Mouse (Mus musculus) heart, postnatal 25 days (tissue): ENCODE data around the gene Stpg3. TPM values are rescaled to one million over a fixed set of nuclear protein-coding genes. Genes with fewer than 3 reads are reported as not detected.
A peak's percentile ranks its signal among the peaks of the same experiment; 100 is the strongest.

Experiments
- DNase-seq: peaks from one replicate; pipeline ENCODE4 v3.0.0; 2022; ENCODE audit warnings: low spot score
- intact Hi-C: fragments of 180-260 bp; cut with DNase I; formaldehyde crosslinking; loops from one replicate; pipeline ENCODE4 v1.15.1; 2025
- total RNA-seq, 2 experiments: library from RNA; stranded (reverse); gene quantifications; 2 replicates each; pipeline ENCODE4 v1.2.3; 2021

Stpg3 gene
- total RNA-seq, 2 experiments from 2014 or later, result not detected

DNA sequence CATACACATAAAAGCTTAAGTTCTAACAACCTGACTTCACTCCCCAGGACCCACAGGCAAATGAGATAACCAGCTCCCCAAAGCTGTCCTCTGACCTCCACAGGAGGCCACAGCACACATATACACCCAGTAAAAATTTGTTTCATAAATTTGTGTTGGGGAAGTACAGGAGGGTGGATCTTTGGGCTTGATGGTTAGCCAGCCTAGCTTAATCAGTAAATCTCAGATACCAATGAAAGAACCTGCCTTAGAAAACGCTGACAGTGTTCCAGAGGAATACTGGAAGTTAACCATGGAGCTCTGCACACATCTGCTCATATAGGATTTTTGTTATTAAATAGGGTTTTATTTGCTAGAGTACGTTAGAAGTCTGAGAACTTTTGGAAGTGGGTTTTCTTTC is 3.2 kb upstream of the Stpg3 start:
- DNase-seq, result no peak
- intact Hi-C loops, result no loop called here

DNA sequence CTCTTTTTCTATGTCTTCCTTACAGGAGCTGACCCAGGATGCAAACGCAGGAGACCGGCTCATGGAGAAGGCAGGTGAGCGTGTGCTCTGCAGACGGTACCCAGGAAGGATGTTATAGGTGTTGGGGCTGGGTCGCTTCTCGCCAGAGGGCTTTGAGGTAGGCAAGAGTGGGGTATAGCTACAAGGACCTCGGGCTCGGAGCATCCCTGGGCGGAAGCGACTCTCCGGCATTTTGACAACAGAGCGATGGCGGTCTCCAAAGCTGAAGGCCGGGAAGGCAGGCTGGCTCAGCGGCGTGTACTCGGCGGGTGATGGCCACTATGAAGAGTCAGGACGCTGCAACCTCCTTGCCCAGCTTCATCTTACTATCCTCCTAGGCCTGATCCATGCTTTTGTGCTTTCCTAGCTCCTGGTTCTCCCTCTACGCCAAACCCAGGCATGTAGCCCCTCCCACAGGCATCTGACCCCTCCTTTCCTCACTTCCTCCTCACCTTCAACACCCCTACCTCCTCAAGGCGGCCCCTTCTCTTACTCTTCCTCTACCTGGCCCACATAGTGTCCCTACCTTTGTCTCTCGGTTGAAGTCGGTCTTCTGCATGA is 1.1 kb downstream of the Stpg3 start:
- intact Hi-C loops, result no loop called here
- DNase-seq, result no peak

DNA sequence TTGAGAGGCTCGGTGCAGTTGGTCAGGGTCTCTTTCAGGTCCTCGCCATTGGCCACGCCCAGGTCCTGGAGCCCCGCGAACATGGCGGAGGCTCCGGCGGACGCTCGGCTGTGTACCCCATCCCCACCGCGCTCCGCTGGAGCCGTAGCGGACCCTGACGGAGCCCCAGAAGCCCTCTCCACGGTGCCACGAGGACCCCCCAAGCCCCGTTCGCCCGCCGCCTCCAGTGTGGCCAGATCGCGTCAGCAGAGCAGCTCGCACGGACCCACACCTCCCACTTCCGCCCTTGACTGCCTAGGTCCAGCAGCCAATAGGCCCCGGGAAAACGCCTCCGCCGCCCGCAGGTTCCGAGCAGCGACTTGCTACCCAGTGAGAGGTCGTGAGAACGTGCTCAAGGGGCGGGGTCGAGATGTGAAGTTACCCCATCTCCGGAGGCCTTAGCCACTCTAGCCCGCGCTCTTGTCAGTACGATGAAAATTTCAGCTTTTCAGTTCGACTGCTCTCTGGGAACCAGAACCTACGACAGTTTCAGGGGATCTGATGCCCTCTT is 3.2 kb downstream of the Stpg3 start, which contains the start of gene Nelfb:
Gene Nelfb (minus strand): TSS at position 369 of the 550 bp plus-strand sequence.
- DNase-seq, result peak; percentile 84
- intact Hi-C loops, result loop anchor here (2.0 kb wide), 1 partner anchor 14 kb away; the partner anchor contains the start of gene Tubb4b

DNA sequence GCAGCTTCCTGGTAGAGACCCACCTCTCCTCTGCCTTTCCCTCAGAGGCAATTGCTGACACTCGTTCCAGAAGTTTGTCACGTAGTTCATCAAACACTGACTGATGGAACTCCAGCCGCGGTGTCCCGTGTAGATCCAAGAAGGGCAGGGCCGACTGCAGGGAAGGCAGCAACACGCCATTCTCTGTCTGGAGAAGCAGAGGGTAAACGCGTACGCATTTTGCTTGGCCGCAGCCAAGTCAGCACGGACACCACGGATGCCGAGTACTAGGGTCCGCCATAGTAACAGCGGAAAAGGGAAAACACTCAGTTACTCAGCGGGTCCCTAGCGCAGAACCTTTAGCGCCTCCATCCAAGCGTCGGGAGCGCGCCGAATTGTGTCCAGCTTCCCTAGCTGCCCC is 3.8 kb downstream of the Stpg3 start:
- intact Hi-C loops, result loop anchor here (2.0 kb wide), 1 partner anchor 14 kb away; the partner anchor contains the start of gene Tubb4b
- no peak for DNase-seq

DNA sequence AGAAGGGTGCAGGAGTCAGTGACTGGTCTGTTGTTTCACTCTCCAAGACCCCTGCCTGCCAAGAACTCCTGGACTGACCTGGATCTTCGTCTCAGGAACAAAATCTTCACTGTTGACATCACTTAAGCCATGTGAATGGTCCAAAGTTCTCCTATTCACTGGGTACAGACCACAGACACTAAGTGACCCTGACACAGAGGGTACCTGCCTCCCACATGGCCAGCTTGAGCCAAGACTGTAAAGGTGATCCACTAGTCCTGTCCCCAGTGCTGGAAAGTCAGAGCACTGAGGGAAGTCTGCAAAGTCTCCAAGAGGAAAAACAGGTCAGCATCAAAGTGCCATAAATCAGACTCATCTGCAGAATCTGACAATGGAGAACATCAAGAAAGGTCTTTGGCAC is 6.8 kb downstream of the Stpg3 start:
- intact Hi-C loops, result no loop called here
- DNase-seq, result no peak

DNA sequence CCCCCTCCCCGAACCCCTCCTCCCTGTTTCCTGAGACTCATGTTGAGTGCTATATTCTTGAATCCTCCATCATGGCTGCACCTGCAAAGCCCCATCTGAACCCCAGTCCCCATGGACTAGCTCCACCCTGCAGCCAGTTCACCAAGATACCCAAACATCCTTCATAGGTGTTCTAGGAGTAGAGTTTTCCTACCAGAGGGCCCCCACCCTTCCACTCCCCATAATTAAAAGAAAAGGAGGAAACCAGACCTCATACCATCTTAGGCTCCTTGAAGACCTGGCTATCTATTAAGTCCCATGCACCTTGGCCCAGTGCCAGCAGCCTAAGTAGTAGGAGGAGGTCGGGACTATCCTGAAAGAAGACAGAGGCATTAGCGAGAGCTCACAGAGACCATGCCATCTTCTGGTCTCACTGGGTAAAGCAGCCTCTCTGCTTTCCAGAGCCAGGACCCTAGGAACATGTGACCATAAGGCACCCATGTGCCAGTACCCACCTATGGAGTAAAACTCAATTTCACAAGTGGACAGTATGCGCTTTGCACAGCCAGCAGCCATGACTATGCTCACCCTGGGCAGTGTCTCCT is 10.7 kb downstream of the Stpg3 start:
- intact Hi-C loops, result no loop called here
- no peak for DNase-seq

DNA sequence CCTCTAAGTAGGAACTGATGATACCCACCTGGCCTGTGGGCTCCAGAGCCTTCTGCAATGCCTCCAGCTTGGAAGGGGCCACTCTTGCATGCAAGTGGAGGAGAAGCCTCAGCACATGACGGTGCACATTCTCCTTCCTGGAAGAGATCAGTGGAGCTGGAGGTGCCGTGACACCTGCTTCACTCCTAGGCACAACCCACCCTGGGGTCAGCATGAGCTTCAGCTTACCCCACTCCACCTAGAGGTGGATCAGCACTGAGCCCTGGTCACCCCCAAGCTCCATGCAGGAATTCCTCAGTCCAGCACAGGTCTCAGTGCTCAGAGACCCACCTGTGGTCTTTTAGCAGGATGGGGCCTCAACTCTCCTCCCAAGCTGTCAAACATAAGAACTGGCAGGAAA is 13.8 kb downstream of the Stpg3 start:
- intact Hi-C loops, result no loop called here

DNA sequence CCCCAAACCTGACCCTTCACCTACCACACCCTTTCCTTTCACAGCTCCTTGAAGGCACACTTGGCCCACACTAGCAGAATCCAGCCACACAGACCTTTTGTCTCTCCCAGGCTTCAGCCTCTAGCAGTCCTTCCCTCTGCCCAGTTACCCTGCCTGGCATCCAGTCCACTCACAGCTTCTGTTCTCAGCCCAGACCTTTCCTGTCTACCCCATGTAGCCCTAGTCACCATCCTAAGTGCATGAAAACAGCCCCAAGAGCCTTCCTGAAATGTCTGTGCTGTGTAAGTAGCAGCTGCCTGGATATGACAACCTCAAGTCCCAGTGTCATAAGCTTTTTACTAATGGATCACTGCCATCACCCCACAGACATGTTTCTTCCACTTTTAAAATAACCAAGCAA is 16.5 kb downstream of the Stpg3 start:
- no peak for DNase-seq
- intact Hi-C loops, result no loop called here

More for the DNA sequence above, 13.8 kb downstream of the Stpg3 start:
- no peak for DNase-seq

DNA sequence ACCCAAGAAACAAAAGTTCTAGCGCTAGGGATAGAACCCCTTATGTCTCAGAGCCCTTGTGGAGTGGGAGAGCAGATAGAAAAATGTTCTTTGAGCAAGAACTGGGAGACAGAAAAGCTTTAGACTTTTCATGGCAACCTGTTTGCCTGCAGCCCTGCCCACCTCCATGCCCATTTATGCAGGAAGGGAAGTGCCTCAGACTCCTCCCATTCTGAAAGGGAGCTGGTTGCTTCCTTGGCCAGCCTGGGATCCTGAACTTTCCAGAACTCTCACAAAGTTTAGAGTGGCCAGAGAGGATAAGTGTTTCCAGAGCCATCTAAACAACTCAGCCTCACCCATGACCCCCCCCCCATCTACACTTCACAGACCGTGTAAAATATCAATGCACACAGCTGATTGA is 17.2 kb downstream of the Stpg3 start:
- intact Hi-C loops, result no loop called here
- no peak for DNase-seq

DNA sequence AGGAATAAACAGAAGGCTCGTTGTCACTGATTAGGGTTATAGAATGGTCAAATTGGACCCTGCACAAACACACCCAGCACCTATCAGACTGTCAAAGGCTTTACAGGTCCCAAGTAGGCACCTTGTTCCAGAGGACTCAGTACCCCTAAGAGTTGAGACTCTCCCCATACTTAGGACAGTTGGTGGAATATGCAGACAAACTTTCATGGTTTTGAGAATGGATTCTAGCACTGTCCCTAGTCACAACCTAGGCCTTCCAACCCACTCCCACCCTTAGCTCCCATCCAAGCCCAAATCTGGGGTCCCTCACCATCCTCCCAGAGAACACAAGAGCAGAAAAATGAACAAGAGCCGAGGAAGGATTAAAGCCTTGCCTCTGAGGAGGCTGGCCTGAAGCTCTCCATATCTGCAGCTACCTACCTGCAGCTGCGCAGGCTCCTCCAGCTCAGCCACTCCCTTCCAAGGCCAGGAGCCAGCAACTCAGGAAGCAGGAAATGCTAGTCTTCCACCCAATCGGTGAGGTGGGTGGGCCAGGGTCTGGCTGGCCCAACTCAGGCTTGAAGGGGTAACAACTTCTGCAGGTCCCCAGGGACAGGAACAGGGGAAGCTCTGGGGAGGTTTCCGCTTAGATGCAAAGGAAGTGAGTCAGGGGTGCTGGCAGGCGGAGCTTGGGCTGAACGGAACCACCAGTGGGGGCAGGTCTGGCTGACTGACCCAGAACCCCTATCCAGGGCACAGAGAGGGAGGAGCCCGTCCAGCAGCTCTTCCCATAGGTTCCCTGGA is 18.1 kb downstream of the Stpg3 start, which contains the start of gene Tor4a:
Gene Tor4a (minus strand): TSS at position 715 of the 783 bp plus-strand sequence.
- intact Hi-C loops, result no loop called here

DNA sequence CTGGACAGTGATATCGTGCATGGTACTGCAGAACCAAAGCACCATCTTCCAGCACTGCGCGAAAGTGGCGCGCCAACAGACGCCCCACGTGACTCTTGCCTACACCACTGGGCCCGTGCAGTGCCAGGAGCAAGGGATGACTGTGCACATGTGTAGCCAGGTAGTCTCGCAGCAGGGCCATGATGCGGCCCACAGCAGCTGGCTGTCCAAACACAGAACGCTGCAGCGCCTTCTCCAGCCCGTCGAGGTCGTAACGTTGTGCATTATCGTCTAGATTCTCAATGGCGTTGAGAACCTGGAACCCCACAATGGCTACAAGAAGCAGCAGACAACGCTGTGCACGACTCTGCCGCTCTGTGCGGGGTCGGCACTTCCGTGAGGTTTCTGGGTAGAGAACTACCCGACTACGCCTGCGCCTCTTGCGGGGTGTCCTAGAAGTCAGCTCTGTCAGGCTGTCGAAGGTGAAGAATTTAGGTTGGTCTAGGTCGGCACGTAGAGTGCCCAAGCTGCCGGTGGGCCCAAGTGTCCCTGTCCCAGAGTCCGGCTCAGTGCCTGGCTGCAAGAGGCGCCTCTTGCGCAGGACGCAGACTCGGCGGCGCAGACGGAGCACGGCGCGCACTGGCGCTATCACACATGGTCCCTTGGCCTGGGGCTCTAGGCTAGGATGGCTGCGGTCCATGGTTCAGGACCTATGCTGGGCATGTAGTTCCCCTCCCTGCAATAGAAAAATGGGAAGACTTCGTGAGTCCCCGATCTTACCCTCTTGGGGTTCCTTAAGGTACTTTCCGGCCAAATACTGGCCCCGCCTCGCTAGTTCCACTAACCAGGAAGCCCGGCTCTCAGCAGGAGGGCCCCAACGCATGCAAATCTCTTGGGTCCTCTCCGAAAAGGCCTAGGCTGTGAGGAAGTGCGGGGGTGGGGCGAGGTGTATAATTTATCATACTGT is 19.0 kb downstream of the Stpg3 start:
- intact Hi-C loops, result no loop called here
- peak; percentile 60 for DNase-seq

More for the DNA sequence above, 18.1 kb downstream of the Stpg3 start, which contains the start of gene Tor4a:
- DNase-seq, result peak; percentile 88

DNA sequence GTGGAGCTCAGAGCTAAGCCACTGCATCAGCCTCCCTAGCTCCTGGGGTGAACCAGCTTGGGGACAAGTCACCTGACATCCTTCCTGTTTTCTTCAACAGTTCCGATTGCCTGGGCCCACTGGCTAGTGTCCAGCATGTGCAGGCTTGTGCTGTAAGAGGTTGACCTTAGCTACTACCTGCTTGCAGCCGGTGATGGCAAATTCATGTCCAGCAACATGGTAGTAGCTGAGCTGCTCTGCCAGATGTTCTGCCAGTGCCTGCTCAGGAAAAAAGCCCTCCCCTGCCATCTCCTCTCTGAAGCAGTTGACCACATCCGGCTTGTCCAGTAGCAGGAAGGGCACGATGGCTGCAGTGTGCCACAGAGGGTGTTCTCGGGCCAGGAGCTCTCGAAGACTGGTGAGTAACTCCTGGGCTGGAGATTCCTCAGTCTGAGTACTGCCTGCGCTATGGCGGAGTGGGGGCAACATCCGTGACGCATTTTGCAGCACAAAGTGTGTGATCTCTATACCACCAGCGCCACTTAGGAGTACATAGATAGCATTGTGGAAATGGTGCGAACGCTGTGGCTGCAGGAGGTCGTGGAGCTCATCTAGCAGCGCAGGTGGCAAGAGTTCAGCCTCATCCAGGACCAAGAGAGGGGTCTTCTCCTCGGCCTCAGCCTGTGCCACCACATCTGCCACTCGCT is 19.8 kb downstream of the Stpg3 start:
- intact Hi-C loops, result loop anchor here (5.0 kb wide), 1 partner anchor 133 kb away; no protein-coding TSS in a partner anchor
- no peak for DNase-seq

DNA sequence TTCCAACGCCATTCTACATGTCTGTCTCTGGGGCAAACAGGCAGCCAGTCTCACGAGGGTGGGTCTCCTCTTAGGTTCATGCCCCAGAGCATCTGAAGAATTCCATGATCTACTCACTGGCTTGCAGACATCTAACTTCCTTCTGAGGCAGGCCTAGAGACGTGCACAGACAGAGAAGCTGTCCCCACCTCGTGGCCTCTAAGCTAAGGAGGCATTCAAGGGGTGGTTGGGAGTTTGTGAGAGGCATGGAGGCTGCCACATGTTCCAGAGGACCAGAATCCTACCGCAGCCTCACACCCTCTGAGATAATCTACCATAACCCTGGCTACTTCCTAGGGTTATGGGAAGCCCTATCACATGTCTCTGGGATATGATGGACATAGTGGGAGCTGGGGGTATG is 20.4 kb downstream of the Stpg3 start:
- DNase-seq, result no peak
- intact Hi-C loops, result loop anchor here (5.0 kb wide), 1 partner anchor 133 kb away; no protein-coding TSS in a partner anchor

DNA sequence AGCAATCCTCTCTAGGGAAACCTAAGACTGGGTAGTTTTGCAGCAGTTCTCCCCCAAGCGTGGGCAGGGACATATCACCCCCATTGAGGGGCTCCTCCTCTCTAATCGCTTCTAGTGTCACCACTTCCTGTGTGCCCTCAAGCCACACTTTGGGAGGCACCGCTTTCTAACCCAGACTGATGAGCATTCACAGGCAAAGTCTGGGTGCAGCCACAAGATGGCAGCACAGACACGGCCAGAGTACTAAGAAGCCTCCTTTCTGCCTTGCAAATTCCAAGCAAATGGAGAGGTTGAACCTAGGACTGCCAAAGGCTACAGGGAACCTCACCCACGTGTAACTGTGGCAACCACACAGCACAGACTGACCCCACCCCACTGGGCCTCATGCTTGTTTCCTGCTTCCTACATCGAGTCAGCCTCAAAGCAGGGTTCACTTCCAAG is 21.1 kb downstream of the Stpg3 start:
- intact Hi-C loops, result loop anchor here (1.0 to 5.0 kb wide), 4 partner anchors 35 to 134 kb away; partner anchors contain the start of gene Tmem203
- peak; percentile 76 for DNase-seq

DNA sequence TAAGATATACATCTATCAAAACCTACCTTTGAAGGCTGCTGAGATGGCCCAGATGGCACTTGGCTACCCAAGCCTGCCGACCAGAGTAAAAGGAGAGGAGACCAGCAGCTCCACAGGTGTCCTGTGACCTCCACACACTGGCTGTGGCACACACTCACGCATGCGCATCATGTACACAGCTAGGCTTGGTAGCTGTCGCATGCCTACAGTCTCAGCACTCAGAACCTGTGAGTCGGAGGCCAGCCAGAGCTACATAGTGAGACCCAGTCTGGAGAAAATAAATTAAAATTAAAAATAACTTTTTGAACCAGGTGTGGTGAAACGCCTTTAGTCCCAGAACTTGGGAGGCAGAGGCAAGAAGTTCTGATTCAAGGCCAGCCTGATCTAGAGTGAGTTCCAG is 26.6 kb downstream of the Stpg3 start:
- no peak for DNase-seq
- intact Hi-C loops, result loop anchor here (10.0 kb wide), 1 partner anchor 223 kb away; the partner anchor contains the start of gene Dph7

DNA sequence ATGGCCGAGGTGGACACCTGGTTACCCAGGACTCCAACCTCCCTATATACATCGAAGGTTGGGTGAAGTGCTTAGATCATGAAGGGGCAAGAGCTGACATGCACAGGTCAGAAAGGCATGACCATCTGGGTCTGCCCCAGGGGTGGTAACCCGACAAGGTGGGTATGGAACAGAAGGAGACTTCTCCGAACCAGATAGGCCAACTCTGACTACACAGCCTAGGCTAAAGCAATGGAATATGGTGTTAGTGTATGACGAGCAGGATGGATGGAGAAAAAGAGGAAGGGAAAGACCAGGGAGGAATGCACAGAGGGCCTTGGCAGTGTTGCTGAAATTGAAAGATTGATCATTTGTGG is 27.9 kb downstream of the Stpg3 start:
- intact Hi-C loops, result loop anchor here (1.0 to 10.0 kb wide), 2 partner anchors 58 to 222 kb away; partner anchors contain the start of gene Dph7
- no peak for DNase-seq

DNA sequence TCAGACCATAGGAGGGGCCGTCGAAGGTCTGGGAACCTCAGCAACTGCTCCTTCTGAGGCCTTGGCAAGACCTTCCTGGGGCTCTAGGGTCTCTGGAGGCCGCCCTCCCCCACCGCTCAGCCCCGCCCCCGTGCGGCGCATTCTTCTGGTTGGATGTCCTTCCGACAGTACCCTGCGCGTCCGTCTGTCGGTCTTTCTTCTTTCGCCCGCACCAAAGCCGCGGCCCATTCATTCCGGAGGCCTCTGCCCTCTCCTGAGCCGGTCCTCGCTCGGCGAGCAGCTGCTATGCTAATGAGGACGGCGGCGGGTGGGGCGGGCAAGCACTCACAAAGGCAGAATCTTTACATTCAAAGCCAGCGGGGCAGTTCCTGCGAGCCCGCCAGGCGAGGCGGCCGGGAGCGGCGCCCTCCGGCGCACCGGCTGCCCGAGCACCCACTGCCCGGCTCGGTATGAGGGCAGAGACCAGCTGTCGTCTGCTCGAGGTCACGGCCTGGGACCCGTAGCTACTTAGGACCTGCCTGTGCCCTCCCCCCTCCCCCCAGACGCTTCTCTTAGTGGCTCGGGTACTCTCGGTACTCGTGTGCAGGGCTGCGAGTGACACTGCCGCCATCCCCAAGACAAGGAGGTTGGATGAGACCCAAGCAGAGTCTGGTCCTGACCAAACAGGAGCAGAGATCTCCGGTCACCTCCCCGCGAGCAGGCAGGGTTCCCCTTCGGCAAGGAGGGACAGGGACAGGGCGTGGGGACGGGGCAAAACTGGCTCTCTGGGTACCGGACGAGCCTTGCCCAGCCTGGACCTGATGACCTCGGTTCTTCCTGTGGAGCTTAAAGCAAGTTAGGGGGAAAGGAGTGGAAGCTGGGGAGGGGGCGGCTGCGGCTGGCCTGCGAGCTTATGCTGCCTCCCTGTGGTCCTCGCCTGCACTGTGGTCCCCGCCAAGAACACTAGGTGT is 28.5 kb downstream of the Stpg3 start:
- intact Hi-C loops, result loop anchor here (1.0 to 10.0 kb wide), 2 partner anchors 58 to 221 kb away; partner anchors contain the start of gene Dph7
- no peak for DNase-seq
